Mouse (Mus musculus) testis, adult 2 months (tissue): Measurements from ENCODE around the gene Gpr137. TPM values are rescaled to one million over a fixed set of nuclear protein-coding genes. Genes with fewer than 3 reads are reported as not detected.

ENCODE experiments used
- H3K27ac ChIP-seq: fragments of 200-500 bp; 2 replicates; pipeline ENCODE4 v1.5.1; 2012; ENCODE audit warnings: low read depth, low read length; ENCODE audit not compliant: control insufficient read depth, insufficient read depth
- H3K27me3 ChIP-seq: fragments of 200-500 bp; 2 replicates; pipeline ENCODE4 v1.6.1; 2012; ENCODE audit warnings: mild to moderate bottlenecking, low read length, moderate library complexity; ENCODE audit not compliant: control insufficient read depth, insufficient read depth
- H3K36me3 ChIP-seq: fragments of 200-500 bp; 2 replicates; pipeline ENCODE4 v1.6.1; 2012; ENCODE audit warnings: mild to moderate bottlenecking, low read length; ENCODE audit not compliant: control insufficient read depth, insufficient read depth
- H3K4me1 ChIP-seq: fragments of 200-500 bp; 2 replicates; pipeline ENCODE4 v1.6.1; 2012; ENCODE audit warnings: low read length; ENCODE audit not compliant: control insufficient read depth, insufficient read depth
- H3K4me3 ChIP-seq: fragments of 200-500 bp; 2 replicates; pipeline ENCODE4 v1.5.1; 2012; ENCODE audit warnings: low read depth, mild to moderate bottlenecking, low read length, moderate library complexity, mixed read lengths; ENCODE audit not compliant: control insufficient read depth
- CTCF ChIP-seq: fragments of 200-500 bp; IDR thresholded peaks from 2 replicates; pipeline ENCODE4 v1.5.1; 2012; ENCODE audit warnings: low read depth, mild to moderate bottlenecking, inconsistent platforms, low read length, moderate library complexity; ENCODE audit not compliant: control insufficient read depth, insufficient read depth, insufficient replicate concordance
- POLR2A ChIP-seq: fragments of 200-500 bp; IDR thresholded peaks from 2 replicates; pipeline ENCODE4 v1.6.1; 2012; ENCODE audit warnings: low read depth, mild to moderate bottlenecking, inconsistent platforms, low read length, moderate library complexity; ENCODE audit not compliant: control insufficient read depth
- polyA plus RNA-seq: library from polyadenylated mRNA; depleted of rRNA; stranded (reverse); fragments of >200 nt; gene quantifications from 2 replicates; pipeline ENCODE4 v1.2.3, GENCODE M21; 2012

The Gpr137 gene
- polyA plus RNA-seq, 1 experiment: 212 TPM

GRCm38 (mm10) chr19:6977759-6978638 is 35.7 kb upstream of the Gpr137 start:
- no peak overlapping the region for H3K27ac ChIP-seq
- H3K36me3 ChIP-seq: no peaks in the 10 kb centered on the region; the same call in 1 of the 2 replicates
- H3K27me3 ChIP-seq: no peaks in the 10 kb centered on the region
- no peak overlapping the region for H3K4me3 ChIP-seq
- H3K4me1 ChIP-seq: peaks cover 27% of the 10 kb centered on the region
- no peak for TF ChIP-seq POLR2A
- TF ChIP-seq CTCF: no peak

DNA sequence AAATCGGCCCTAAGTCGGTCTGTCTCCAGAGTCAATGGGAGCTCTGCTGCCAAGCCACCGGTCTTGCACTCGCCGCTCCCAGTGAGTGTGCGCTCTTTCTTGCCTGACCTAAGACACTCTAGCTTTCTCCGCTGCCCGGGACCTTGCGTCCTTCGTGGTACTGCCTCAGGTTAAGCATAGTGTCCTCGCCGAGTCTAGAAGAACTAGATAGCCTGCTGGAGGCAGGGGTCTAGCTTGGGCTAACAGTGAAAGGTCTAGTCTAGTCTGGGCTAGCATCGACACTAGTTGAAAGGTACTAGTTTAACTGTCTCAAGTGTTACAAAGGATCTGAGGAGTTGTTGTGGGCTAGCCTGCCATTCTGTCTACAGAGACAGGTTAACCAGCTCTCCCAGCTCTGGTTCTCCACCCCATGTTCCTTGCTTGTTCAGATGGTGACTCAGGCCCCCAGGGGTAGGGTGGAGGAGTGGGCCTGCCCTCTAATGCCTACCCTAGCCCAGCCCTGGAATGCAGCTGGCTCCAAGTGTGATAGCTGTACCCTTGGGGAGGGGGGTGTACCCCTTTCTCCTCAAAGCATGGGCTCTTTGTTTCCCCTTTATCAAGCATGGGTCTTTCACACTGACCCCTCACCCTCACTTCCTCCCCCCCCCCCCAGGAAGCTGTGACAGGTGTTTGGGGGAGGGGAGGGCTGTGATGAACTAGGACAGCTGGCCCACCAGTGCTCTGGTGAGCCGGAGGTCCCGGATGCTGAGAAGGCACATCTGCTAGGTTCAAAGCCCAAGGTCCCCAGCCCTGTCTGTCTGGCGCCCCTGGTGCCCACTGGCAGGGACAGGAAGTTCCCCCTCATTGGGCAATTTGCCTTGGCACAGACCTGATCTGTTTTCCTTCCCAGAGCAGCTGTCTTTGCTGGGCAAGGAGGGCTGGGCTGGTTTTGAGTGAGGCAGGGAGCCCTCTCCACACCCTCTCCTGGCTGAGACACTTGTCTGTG is 33.5 kb upstream of the Gpr137 start, which contains the start of gene Plcb3:
Plcb3 (minus strand) TSS at position 934 of the 985 bp plus-strand sequence.
- no peak; the same call in 1 of the 2 replicates for TF ChIP-seq POLR2A
- no peak for TF ChIP-seq CTCF
- Histone ChIP-seq H3K27ac (peak within 1 kb of the TSS; percentile 77), H3K27me3 (no peaks in the 10 kb centered on the region), H3K4me3 (peak within 1 kb of the TSS; percentile 91), H3K4me1 (peaks cover 27% of the 10 kb centered on the region), H3K36me3 (no peaks in the 10 kb centered on the region)

GRCm38 (mm10) chr19:6974211-6975205 is 32.2 kb upstream of the Gpr137 start, which contains the start of gene Ppp1r14b:
Gene Ppp1r14b, plus strand, starts transcription at chr19:6974968.
- H3K36me3 ChIP-seq: no peaks in the 10 kb centered on the region
- peak within 1 kb of the TSS; percentile 91 for H3K4me3 ChIP-seq
- peaks cover 31% of the 10 kb centered on the region for H3K4me1 ChIP-seq
- peak within 1 kb of the TSS; percentile 80 for H3K27ac ChIP-seq
- no peak for TF ChIP-seq CTCF
- peak; percentile 38; the same call in 1 of the 2 replicates for TF ChIP-seq POLR2A
- H3K27me3 ChIP-seq: no peaks in the 10 kb centered on the region

DNA sequence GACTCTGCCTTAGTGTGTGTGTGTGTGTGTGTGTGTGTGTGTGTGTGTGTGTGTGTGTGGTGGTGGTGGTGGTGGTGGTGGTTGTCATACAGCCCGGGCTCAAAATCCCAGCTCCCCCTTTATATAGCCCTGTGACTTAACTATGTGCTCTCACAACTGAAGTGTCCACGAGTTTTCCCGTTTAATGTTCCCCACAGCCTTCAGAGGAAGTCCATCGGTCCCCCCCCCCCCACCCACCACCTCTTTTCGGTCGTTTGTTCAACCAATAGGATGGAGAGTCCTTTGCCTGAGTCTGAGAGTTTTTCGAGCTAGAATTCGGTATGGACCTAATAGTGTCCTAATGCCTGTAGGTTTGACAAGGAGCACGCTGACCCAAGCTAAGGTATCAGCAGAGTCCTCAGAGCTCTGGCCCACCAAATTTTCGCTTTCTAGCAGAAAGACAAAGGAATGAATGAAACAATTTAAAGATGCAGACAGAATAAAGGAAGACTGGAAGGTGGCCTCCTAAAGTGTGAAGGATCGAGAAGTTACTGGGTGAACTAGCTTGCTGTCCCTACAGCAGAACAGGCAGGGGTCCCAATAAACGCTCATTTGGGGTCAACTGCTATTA is 31.4 kb upstream of the Gpr137 start:
- peaks cover 29% of the 10 kb centered on the region for H3K4me1 ChIP-seq
- TF ChIP-seq POLR2A (no peak), CTCF (no peak)
- H3K36me3 ChIP-seq: no peaks in the 10 kb centered on the region
- H3K4me3 ChIP-seq: peak overlapping the region; percentile 89
- no peaks in the 10 kb centered on the region for H3K27me3 ChIP-seq
- H3K27ac ChIP-seq: no peak overlapping the region

GRCm38 (mm10) chr19:6972247-6972917 is 30.1 kb upstream of the Gpr137 start:
- Histone ChIP-seq H3K27ac (no peak overlapping the region), H3K4me1 (peaks cover 31% of the 10 kb centered on the region)

More at GRCm38 (mm10) chr19:6972247-6972917, 30.1 kb upstream of the Gpr137 start:
- Histone ChIP-seq H3K27me3 (no peaks in the 10 kb centered on the region), H3K36me3 (no peaks in the 10 kb centered on the region), H3K4me3 (no peak overlapping the region)
- TF ChIP-seq CTCF: no peak
- no peak for TF ChIP-seq POLR2A
